Mouse (Mus musculus) hindbrain, embryonic 12.5 days (tissue): ENCODE data around the gene 4833439L19Rik. TPM values are rescaled to one million over a fixed set of nuclear protein-coding genes. Genes with fewer than 3 reads are reported as not detected.
"Not testable (repeated sequence)": the region's sequence is repeated elsewhere in the genome, so short reads cannot be mapped to it uniquely, and the experiment has no call there.

Experiments
- ATAC-seq: fragments of 200-750 bp; cut with Nextera tagmentation; 2 replicates; pipeline ENCODE4 v1.8.0; 2017; ENCODE audit warnings: moderate TSS enrichment; ENCODE audit not compliant: low FRiP score
- H3K27ac ChIP-seq: fragments of 300-500 bp; sonication (generic); 2 replicates; pipeline ENCODE4 v1.5.1; 2016; ENCODE audit warnings: mild to moderate bottlenecking
- H3K27me3 ChIP-seq: fragments of 300-500 bp; sonication (generic); 2 replicates; pipeline ENCODE4 v1.6.1; 2016; ENCODE audit warnings: mild to moderate bottlenecking
- H3K36me3 ChIP-seq: fragments of 300-500 bp; sonication (generic); 2 replicates; pipeline ENCODE4 v1.6.1; 2016; ENCODE audit warnings: mild to moderate bottlenecking
- H3K4me1 ChIP-seq: fragments of 300-500 bp; sonication (generic); 2 replicates; pipeline ENCODE4 v1.6.1; 2016
- H3K4me2 ChIP-seq: fragments of 300-500 bp; sonication (generic); replicated peaks from 2 replicates; pipeline ENCODE4 v1.6.1; 2016; ENCODE audit warnings: mild to moderate bottlenecking
- H3K4me3 ChIP-seq: fragments of 300-500 bp; sonication (generic); 2 replicates; pipeline ENCODE4 v1.5.1; 2016; ENCODE audit warnings: mild to moderate bottlenecking
- H3K9ac ChIP-seq: fragments of 300-500 bp; sonication (generic); 2 replicates; pipeline ENCODE4 v1.6.1; 2016; ENCODE audit warnings: mild to moderate bottlenecking, moderate library complexity
- H3K9me3 ChIP-seq: fragments of 300-500 bp; sonication (generic); replicated peaks from 2 replicates; pipeline ENCODE4 v1.6.1; 2016; ENCODE audit warnings: mild to moderate bottlenecking
- WGBS: fragments of 180-500 bp; shearing (Covaris S2); methylation state at CpG from one replicate; pipeline ENCODE4 v1.1.7; 2016; 5-methylcytosine and 5-hydroxymethylcytosine counted together
- polyA plus RNA-seq: library from polyadenylated mRNA; unstranded; fragments of >200 nt; fragmentation: Nextera tagmentation; extraction: Ambion mirVana; gene quantifications from 2 replicates; pipeline ENCODE4 v1.2.1, GENCODE M21; 2016

The 4833439L19Rik gene
- polyA plus RNA-seq = 235 and 241 TPM in 2 replicates

GRCm38 (mm10) chr13:54565201-54565581 lies at the start of gene 4833439L19Rik:
Gene 4833439L19Rik (minus strand): TSS chr13:54565435.
- H3K27ac ChIP-seq = peak within 1 kb of the TSS; percentile 92
- H3K4me1 ChIP-seq = peaks cover 16% of the 10 kb centered on the region
- H3K4me2 ChIP-seq = peak within 1 kb of the TSS; percentile 90
- H3K9ac ChIP-seq = peak within 1 kb of the TSS; percentile 97
- peak within 1 kb of the TSS; percentile 98 for H3K4me3 ChIP-seq
- under 1% methylated on average over 27 of the region's 27 CpGs for WGBS
- no peaks in the 10 kb centered on the region for H3K9me3 ChIP-seq
- no peaks in the 10 kb centered on the region for H3K27me3 ChIP-seq
- ATAC-seq = peak; percentile 94
- peaks cover 24% of the 10 kb centered on the region for H3K36me3 ChIP-seq

GRCm38 (mm10) chr13:54613141-54613540 lies 47.9 kb upstream of the 4833439L19Rik start:
- not testable (repeated sequence) for H3K36me3 ChIP-seq, H3K9me3 ChIP-seq, H3K27me3 ChIP-seq, H3K4me3 ChIP-seq, ATAC-seq, H3K9ac ChIP-seq, H3K27ac ChIP-seq, H3K4me2 ChIP-seq
- peaks cover 22% of the 10 kb centered on the region for H3K4me1 ChIP-seq
- 80% methylated on average over 8 of the region's 8 CpGs for WGBS

GRCm38 (mm10) chr13:54610972-54611754 lies 45.9 kb upstream of the 4833439L19Rik start, which contains the start of gene Cltb:
Gene Cltb (minus strand): TSS chr13:54611344.
- ATAC-seq = peak; percentile 71
- Histone ChIP-seq H3K4me2 (peak within 1 kb of the TSS; percentile 83), H3K4me3 (peak within 1 kb of the TSS; percentile 53), H3K36me3 (no peaks in the 10 kb centered on the region), H3K9ac (peak within 1 kb of the TSS; percentile 72), H3K4me1 (peaks cover 25% of the 10 kb centered on the region), H3K27ac (0 out of 2 replicates have a peak within 1 kb of the TSS, but pooled peaks have one; percentile 13), H3K9me3 (no peaks in the 10 kb centered on the region), H3K27me3 (no peaks in the 10 kb centered on the region)
- WGBS = 2% methylated on average over 53 of the region's 66 CpGs

GRCm38 (mm10) chr13:54610613-54610971 lies 45.4 kb upstream of the 4833439L19Rik start:
- H3K4me2 ChIP-seq = peak overlapping the region; percentile 83
- WGBS = 12% methylated on average over 13 of the region's 13 CpGs
- 0 out of 2 replicates have a peak overlapping the region, but pooled peaks have one; percentile 13 for H3K27ac ChIP-seq
- H3K36me3 ChIP-seq = no peaks in the 10 kb centered on the region
- H3K4me3 ChIP-seq = peak overlapping the region; percentile 53
- H3K9ac ChIP-seq = peak overlapping the region; percentile 72
- H3K9me3 ChIP-seq = no peaks in the 10 kb centered on the region
- peaks cover 25% of the 10 kb centered on the region for H3K4me1 ChIP-seq
- H3K27me3 ChIP-seq = no peaks in the 10 kb centered on the region
- peak; percentile 36; the same call in 1 of the 2 replicates for ATAC-seq

- no peak overlapping the region for H3K9ac ChIP-seq
- no peaks in the 10 kb centered on the region for H3K27me3 ChIP-seq
- no peak overlapping the region for H3K27ac ChIP-seq
- ATAC-seq = no peak
- no peaks in the 10 kb centered on the region for H3K36me3 ChIP-seq
- H3K4me2 ChIP-seq = peak overlapping the region; percentile 13; the same call in 1 of the 2 replicates
- WGBS = 20% methylated on average over 1 of the region's 1 CpGs
- peaks cover 25% of the 10 kb centered on the region for H3K4me1 ChIP-seq
- H3K4me3 ChIP-seq = no peak overlapping the region
- H3K9me3 ChIP-seq = no peaks in the 10 kb centered on the region
These were observed 44.1 kb upstream of the 4833439L19Rik start for GRCm38 (mm10) chr13:54609301-54609700.

GRCm38 (mm10) chr13:54608666-54609065 lies 43.4 kb upstream of the 4833439L19Rik start:
- H3K9ac ChIP-seq = peak overlapping the region; percentile 0; the same call in 1 of the 2 replicates
- ATAC-seq = no peak
- H3K4me3 ChIP-seq = no peak overlapping the region
- no peaks in the 10 kb centered on the region for H3K27me3 ChIP-seq
- no peaks in the 10 kb centered on the region for H3K36me3 ChIP-seq
- H3K27ac ChIP-seq = no peak overlapping the region
- H3K4me2 ChIP-seq = 0 out of 2 replicates have a peak overlapping the region, but pooled peaks have one; percentile 13
- 13% methylated on average over 8 of the region's 8 CpGs for WGBS
- H3K4me1 ChIP-seq = peaks cover 25% of the 10 kb centered on the region
- no peaks in the 10 kb centered on the region for H3K9me3 ChIP-seq

GRCm38 (mm10) chr13:54608002-54608401 lies 42.8 kb upstream of the 4833439L19Rik start:
- Histone ChIP-seq H3K4me1 (peaks cover 25% of the 10 kb centered on the region), H3K36me3 (no peaks in the 10 kb centered on the region), H3K27ac (no peak overlapping the region), H3K4me2 (no peak overlapping the region), H3K9ac (no peak overlapping the region), H3K27me3 (no peaks in the 10 kb centered on the region), H3K9me3 (no peaks in the 10 kb centered on the region), H3K4me3 (no peak overlapping the region)
- ATAC-seq = no peak
- 70% methylated on average over 3 of the region's 3 CpGs for WGBS

GRCm38 (mm10) chr13:54607204-54607603 lies 42.0 kb upstream of the 4833439L19Rik start:
- Histone ChIP-seq H3K27ac (no peak overlapping the region), H3K36me3 (no peaks in the 10 kb centered on the region), H3K9me3 (no peaks in the 10 kb centered on the region), H3K9ac (no peak overlapping the region), H3K27me3 (no peaks in the 10 kb centered on the region), H3K4me1 (peaks cover 25% of the 10 kb centered on the region), H3K4me3 (no peak overlapping the region), H3K4me2 (no peak overlapping the region)
- 72% methylated on average over 5 of the region's 5 CpGs for WGBS
- no peak for ATAC-seq

GRCm38 (mm10) chr13:54605426-54605825 lies 40.2 kb upstream of the 4833439L19Rik start:
- H3K27me3 ChIP-seq = no peaks in the 10 kb centered on the region
- H3K4me2 ChIP-seq = no peak overlapping the region
- 74% methylated on average over 5 of the region's 5 CpGs for WGBS
- no peak overlapping the region for H3K27ac ChIP-seq
- no peaks in the 10 kb centered on the region for H3K36me3 ChIP-seq
- H3K4me1 ChIP-seq = peaks cover 20% of the 10 kb centered on the region
- no peak overlapping the region for H3K9ac ChIP-seq
- no peak for ATAC-seq
- H3K4me3 ChIP-seq = no peak overlapping the region
- H3K9me3 ChIP-seq = no peaks in the 10 kb centered on the region

- 62% methylated on average over 4 of the region's 4 CpGs for WGBS
- Histone ChIP-seq H3K27ac (no peak overlapping the region), H3K9ac (no peak overlapping the region), H3K4me2 (no peak overlapping the region), H3K9me3 (no peaks in the 10 kb centered on the region), H3K4me1 (peaks cover 13% of the 10 kb centered on the region), H3K27me3 (no peaks in the 10 kb centered on the region), H3K36me3 (peaks cover 5% of the 10 kb centered on the region), H3K4me3 (no peak overlapping the region)
- ATAC-seq = no peak
These were observed 39.0 kb upstream of the 4833439L19Rik start for GRCm38 (mm10) chr13:54604221-54604620.

GRCm38 (mm10) chr13:54603501-54603900 lies 38.3 kb upstream of the 4833439L19Rik start:
- Histone ChIP-seq H3K9ac (no peak overlapping the region), H3K9me3 (no peaks in the 10 kb centered on the region), H3K4me3 (no peak overlapping the region), H3K27ac (no peak overlapping the region), H3K4me1 (peaks cover 6% of the 10 kb centered on the region), H3K36me3 (peaks cover 12% of the 10 kb centered on the region), H3K4me2 (no peak overlapping the region), H3K27me3 (no peaks in the 10 kb centered on the region)
- no peak for ATAC-seq

- 51% methylated on average over 3 of the region's 3 CpGs for WGBS
- ATAC-seq = no peak
- Histone ChIP-seq H3K36me3 (peaks cover 18% of the 10 kb centered on the region), H3K4me1 (no peaks in the 10 kb centered on the region), H3K4me3 (no peak overlapping the region), H3K4me2 (no peak overlapping the region), H3K9ac (no peak overlapping the region), H3K9me3 (no peaks in the 10 kb centered on the region), H3K27me3 (no peaks in the 10 kb centered on the region), H3K27ac (no peak overlapping the region)
These were observed 37.4 kb upstream of the 4833439L19Rik start for GRCm38 (mm10) chr13:54602639-54603111.
